Mouse (Mus musculus): ENCODE measurements at regions not wholly inside any gene's neighbourhood (a gene's known extent, or its start where the extent isn't known, plus 50 kb on each side); places are given as distances from the start of the nearest gene placed in this dataset.

GRCm38 (mm10) chr9:46703674-46704073, 294.9 kb upstream of the Gm4791 start:
- TF ChIP-seq POLR2A (IDR thresholded peaks at IDR 0.05; ENCODE audit: insufficient read depth, low read depth, low read length) (no peak), CTCF (IDR thresholded peaks at IDR 0.05; ENCODE audit: insufficient read depth, low read depth, low read length) (no peak)

Data from olfactory bulb, adult 2 months (tissue).